Mouse (Mus musculus): ENCODE measurements around the gene Gm7995. TPM values are rescaled to one million over a fixed set of nuclear protein-coding genes. Genes with fewer than 3 reads are reported as not detected.
"Not testable (repeated sequence)": the region's sequence is repeated elsewhere in the genome, so short reads cannot be mapped to it uniquely, and the experiment has no call there.

The Gm7995 gene
- polyA plus RNA-seq (2015; fragmentation: Nextera tagmentation; extraction: Ambion mirVana), result not detected in 2 replicates

- not testable (repeated sequence) for H3K4me3 ChIP-seq; ATAC-seq (ENCODE audit: low FRiP score, low read depth); H3K9me3 ChIP-seq; H3K4me2 ChIP-seq; H3K36me3 ChIP-seq; H3K27ac ChIP-seq (replicated peaks); H3K4me1 ChIP-seq (replicated peaks); H3K9ac ChIP-seq; H3K27me3 ChIP-seq
- no CpG with 5 or more reads among the region's 1 CpGs for WGBS
Observed at GRCm38 (mm10) chr14:42309910-42310309, at the start of gene Gm7995. Gm7995 (plus strand) TSS chr14:42310210.

GRCm38 (mm10) chr14:42297258-42297657 lies 12.8 kb upstream of the Gm7995 start, which contains the start of gene Gm9611:
Gm9611 (minus strand) TSS chr14:42297358.
- not testable (repeated sequence) for H3K4me3 ChIP-seq; H3K9ac ChIP-seq; H3K27me3 ChIP-seq; ATAC-seq (ENCODE audit: low FRiP score, low read depth); H3K4me1 ChIP-seq (replicated peaks); H3K4me2 ChIP-seq; H3K27ac ChIP-seq (replicated peaks); H3K9me3 ChIP-seq; H3K36me3 ChIP-seq
- WGBS, result 83% methylated on average over 1 of the region's 3 CpGs

Small RNA genes within 50 kb of the gene (microRNA-seq; reads per million reads assigned to microRNA genes)
- gene Gm25208 (not detected), gene Gm25892 (not detected)

Other genes with a start within 250 kb of the Gm7995 start
- not detected in 2 replicates for gene Gm7951, start 192.8 kb upstream of the Gm7995 start, polyA plus RNA-seq (2015; fragmentation: Nextera tagmentation; extraction: Ambion mirVana)
- not detected in 2 replicates for gene Gm17027, start 147.6 kb upstream of the Gm7995 start, polyA plus RNA-seq (2015; fragmentation: Nextera tagmentation; extraction: Ambion mirVana)
- not detected in 2 replicates for gene Gm3573, start 119.4 kb upstream of the Gm7995 start, polyA plus RNA-seq (2015; fragmentation: Nextera tagmentation; extraction: Ambion mirVana)
- not detected in 2 replicates for gene Gm17026, start 50.2 kb upstream of the Gm7995 start, polyA plus RNA-seq (2015; fragmentation: Nextera tagmentation; extraction: Ambion mirVana)
- not detected in 2 replicates for gene Gm9611, start 12.9 kb upstream of the Gm7995 start, polyA plus RNA-seq (2015; fragmentation: Nextera tagmentation; extraction: Ambion mirVana)
- not detected in 2 replicates for gene Gm8005, start 129.5 kb downstream of the Gm7995 start, polyA plus RNA-seq (2015; fragmentation: Nextera tagmentation; extraction: Ambion mirVana)
- gene Gm8011, start 153.7 kb downstream of the Gm7995 start, polyA plus RNA-seq (2015; fragmentation: Nextera tagmentation; extraction: Ambion mirVana), result not detected in 2 replicates
- gene Gm8020, start 192.1 kb downstream of the Gm7995 start, polyA plus RNA-seq (2015; fragmentation: Nextera tagmentation; extraction: Ambion mirVana), result not detected in 2 replicates
- not detected in 2 replicates for gene Gm8024, start 214.1 kb downstream of the Gm7995 start, polyA plus RNA-seq (2015; fragmentation: Nextera tagmentation; extraction: Ambion mirVana)

Data from hindbrain, embryonic 15.5 days (tissue).